Mouse (Mus musculus): Measurements from ENCODE around the gene Olfr480. TPM values are rescaled to one million over a fixed set of nuclear protein-coding genes. Genes with fewer than 3 reads are reported as not detected.

Gene Olfr480
- not detected for total RNA-seq (2023)

DNA sequence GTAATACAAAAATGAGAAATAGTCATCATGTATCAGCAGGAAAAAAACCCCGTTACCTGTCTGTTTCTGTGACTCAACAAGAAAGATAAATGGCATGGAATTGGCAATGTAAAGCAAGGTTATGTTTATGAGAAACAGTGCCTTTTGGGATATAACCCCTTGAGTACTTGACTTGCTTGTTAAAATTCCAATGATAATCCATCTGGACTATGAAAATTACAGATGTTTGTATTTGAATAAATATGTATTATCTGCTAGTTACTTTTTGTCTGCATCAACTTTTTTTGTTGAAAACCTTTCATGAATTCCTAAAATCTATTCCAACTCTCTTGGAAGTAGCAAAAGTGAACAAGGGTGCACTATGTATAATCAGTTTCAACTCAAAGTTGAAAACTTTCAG lies at the start of gene Olfr480:
Olfr480 (minus strand) TSS at position 101 of the 400 bp plus-strand sequence.

GRCm38 (mm10) chr7:108100549-108100948 lies 33.4 kb upstream of the Olfr480 start, which contains the start of gene Olfr483:
Gene Olfr483 (plus strand): TSS chr7:108100849.

GRCm38 (mm10) chr7:108097486-108097885 lies 30.3 kb upstream of the Olfr480 start, which contains the start of gene Olfr482:
Gene Olfr482 (minus strand): TSS chr7:108097586.

DNA sequence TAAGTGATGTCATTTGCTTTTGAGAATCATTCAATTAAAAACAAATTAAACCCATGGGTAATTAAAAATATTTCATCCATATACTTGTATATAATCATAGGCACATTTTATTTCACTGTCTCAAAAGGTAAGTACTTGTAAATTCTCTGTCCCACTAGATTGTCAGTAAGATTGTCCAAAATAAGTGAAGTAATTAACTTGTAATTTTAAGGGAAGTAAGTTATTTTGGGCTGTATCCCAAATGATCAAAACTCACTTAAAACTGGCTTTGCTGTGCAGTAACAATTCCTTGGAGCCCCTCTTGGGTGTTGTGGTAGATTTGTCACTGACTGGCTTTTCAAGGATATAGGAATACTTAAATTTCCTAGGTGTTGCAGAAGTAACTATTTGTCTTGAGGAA lies 12.4 kb upstream of the Olfr480 start, which contains the start of gene Olfr481:
Olfr481 (plus strand) TSS at position 301 of the 400 bp plus-strand sequence.

DNA sequence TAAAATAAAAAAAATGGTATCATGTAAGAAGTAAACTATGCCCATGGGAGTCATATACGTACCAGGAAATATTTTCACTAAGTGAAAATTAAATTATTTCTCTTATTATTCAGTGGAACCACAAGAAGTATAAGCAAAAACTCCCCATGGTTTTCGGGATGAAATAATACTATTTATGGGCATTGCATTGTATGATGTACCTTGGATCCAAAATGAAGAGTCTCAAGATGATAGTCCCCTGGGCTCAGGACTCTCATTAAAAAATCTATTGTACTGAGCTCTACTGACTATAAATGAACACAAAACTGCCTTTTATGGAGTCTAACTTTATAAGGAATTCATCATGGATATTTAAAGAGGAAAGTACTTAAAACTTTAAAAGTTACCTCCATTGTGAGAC lies 16.8 kb downstream of the Olfr480 start, which contains the start of gene Olfr479:
Olfr479 (plus strand) TSS at position 301 of the 400 bp plus-strand sequence.

GRCm38 (mm10) chr7:108033889-108034288 lies 33.3 kb downstream of the Olfr480 start, which contains the start of gene Olfr478:
Gene Olfr478 (minus strand): TSS chr7:108033989.

Other genes with a start within 250 kb of the Olfr480 start
- not detected for gene Olfr469, start 241.8 kb downstream of the Olfr480 start, total RNA-seq (2023)
- not detected for gene Olfr470, start 219.9 kb downstream of the Olfr480 start, total RNA-seq (2023)
- under 1 TPM in 1 of 2 experiments, not detected in 1; 0.17 TPM for gene Olfr472, start 169.4 kb downstream of the Olfr480 start, total RNA-seq (2023)
- not detected for gene Olfr473, start 136.9 kb downstream of the Olfr480 start, total RNA-seq (2023)
- gene Olfr474, start 112.7 kb downstream of the Olfr480 start, total RNA-seq (2023): not detected
- not detected for gene Olfr476, start 102.5 kb downstream of the Olfr480 start, total RNA-seq (2023)
- gene Olfr477, start 80.7 kb downstream of the Olfr480 start, total RNA-seq (2023): not detected
- not detected for gene Olfr478, start 33.4 kb downstream of the Olfr480 start, total RNA-seq (2023)
- not detected for gene Olfr479, start 16.7 kb downstream of the Olfr480 start, total RNA-seq (2023)
- gene Olfr481, start 12.5 kb upstream of the Olfr480 start, total RNA-seq (2023): not detected
- gene Olfr482, start 30.2 kb upstream of the Olfr480 start, total RNA-seq (2023): 1 to 10 TPM; 1.8 to 2.3 TPM
- gene Olfr483, start 33.5 kb upstream of the Olfr480 start, total RNA-seq (2023): not detected
- gene Olfr484, start 60.1 kb upstream of the Olfr480 start, total RNA-seq (2023): not detected
- not detected for gene Olfr485, start 92.5 kb upstream of the Olfr480 start, total RNA-seq (2023)
- not detected for gene Olfr486, start 105.4 kb upstream of the Olfr480 start, total RNA-seq (2023)
- not detected for gene Olfr487, start 147.3 kb upstream of the Olfr480 start, total RNA-seq (2023)
- gene Olfr488, start 191.0 kb upstream of the Olfr480 start, total RNA-seq (2023): not detected
- gene Olfr490, start 221.6 kb upstream of the Olfr480 start, total RNA-seq (2023): not detected
- not detected for gene Olfr491, start 246.1 kb upstream of the Olfr480 start, total RNA-seq (2023)